Mouse (Mus musculus) megakaryocyte, embryonic 14.5 days (primary cell): Measurements from ENCODE around the gene Gm44511. TPM values are rescaled to one million over a fixed set of nuclear protein-coding genes. Genes with fewer than 3 reads are reported as not detected.
"Not testable (repeated sequence)": the region's sequence is repeated elsewhere in the genome, so short reads cannot be mapped to it uniquely, and the experiment has no call there.

Experiments
- H3K27me3 ChIP-seq: replicated peaks from 2 replicates; pipeline ENCODE3; 2012; ENCODE audit warnings: inconsistent platforms
- H3K36me3 ChIP-seq: replicated peaks from 2 replicates; pipeline ENCODE3; 2012; ENCODE audit warnings: low read length, inconsistent platforms, mixed read lengths
- H3K4me1 ChIP-seq: 2 replicates; pipeline ENCODE4 v1.6.1; 2012; ENCODE audit warnings: inconsistent platforms
- H3K4me3 ChIP-seq: replicated peaks from 2 replicates; pipeline ENCODE3; 2012; ENCODE audit warnings: moderate library complexity, mild to moderate bottlenecking, inconsistent platforms
- H3K9me3 ChIP-seq: 2 replicates; pipeline ENCODE4 v1.6.1; 2012; ENCODE audit warnings: inconsistent platforms
- FLI1 ChIP-seq: IDR thresholded peaks from 2 replicates; pipeline ENCODE4 v1.6.1; 2012; ENCODE audit warnings: low read length, inconsistent platforms, mixed read lengths
- GATA1 ChIP-seq: IDR thresholded peaks from 3 replicates; pipeline ENCODE4 v1.6.1; 2012; ENCODE audit warnings: mixed read lengths, low read length, inconsistent platforms, borderline replicate concordance
- polyA plus RNA-seq: library from polyadenylated mRNA; stranded (reverse); fragments of >175 nt; gene quantifications from 2 replicates; pipeline ENCODE4 v1.2.3, GENCODE M21; 2012; ENCODE audit warnings: low replicate concordance; ENCODE audit not compliant: insufficient read depth

Gm44511 gene
- polyA plus RNA-seq, 1 experiment: not detected

GRCm38 (mm10) chr6:128761144-128761540 is 65.0 kb downstream of the Gm44511 start:
- TF ChIP-seq FLI1 (no peak), GATA1 (no peak)
- Histone ChIP-seq H3K36me3 (no peaks in the 10 kb centered on the region), H3K4me3 (peak overlapping the region; percentile 89)

GRCm38 (mm10) chr6:128760416-128761143 is 65.5 kb downstream of the Gm44511 start:
- Histone ChIP-seq H3K4me1 (peaks cover 30% of the 10 kb centered on the region), H3K4me3 (peak overlapping the region; percentile 93)
- not testable (repeated sequence) for H3K27me3 ChIP-seq, H3K36me3 ChIP-seq, H3K9me3 ChIP-seq

More at GRCm38 (mm10) chr6:128761144-128761540, 65.0 kb downstream of the Gm44511 start:
- no peaks in the 10 kb centered on the region for H3K27me3 ChIP-seq
- H3K4me1 ChIP-seq: peaks cover 30% of the 10 kb centered on the region
- H3K9me3 ChIP-seq: no peaks in the 10 kb centered on the region

DNA sequence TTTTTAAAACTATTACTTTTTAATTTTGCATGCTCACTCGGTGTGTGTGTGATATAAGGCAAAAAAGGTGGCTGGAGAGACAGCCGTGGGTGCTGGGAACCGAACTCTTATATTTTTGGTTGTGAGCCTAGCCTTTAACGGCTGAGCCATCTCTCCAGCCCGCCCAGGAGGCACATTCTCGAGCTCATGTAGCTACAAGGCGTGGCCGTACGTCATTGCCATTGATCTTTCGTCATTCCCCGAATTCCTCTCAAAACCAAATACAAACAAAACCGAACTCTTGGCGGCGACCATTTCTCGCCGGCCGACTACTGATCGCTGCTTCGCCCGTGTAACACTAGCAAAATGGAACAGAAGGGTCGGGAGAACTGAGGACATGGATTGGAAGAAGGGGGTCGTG is 66.1 kb downstream of the Gm44511 start:
- not testable (repeated sequence) for H3K9me3 ChIP-seq, H3K27me3 ChIP-seq, H3K36me3 ChIP-seq
- Histone ChIP-seq H3K4me3 (peak overlapping the region; percentile 92), H3K4me1 (peaks cover 25% of the 10 kb centered on the region)

DNA sequence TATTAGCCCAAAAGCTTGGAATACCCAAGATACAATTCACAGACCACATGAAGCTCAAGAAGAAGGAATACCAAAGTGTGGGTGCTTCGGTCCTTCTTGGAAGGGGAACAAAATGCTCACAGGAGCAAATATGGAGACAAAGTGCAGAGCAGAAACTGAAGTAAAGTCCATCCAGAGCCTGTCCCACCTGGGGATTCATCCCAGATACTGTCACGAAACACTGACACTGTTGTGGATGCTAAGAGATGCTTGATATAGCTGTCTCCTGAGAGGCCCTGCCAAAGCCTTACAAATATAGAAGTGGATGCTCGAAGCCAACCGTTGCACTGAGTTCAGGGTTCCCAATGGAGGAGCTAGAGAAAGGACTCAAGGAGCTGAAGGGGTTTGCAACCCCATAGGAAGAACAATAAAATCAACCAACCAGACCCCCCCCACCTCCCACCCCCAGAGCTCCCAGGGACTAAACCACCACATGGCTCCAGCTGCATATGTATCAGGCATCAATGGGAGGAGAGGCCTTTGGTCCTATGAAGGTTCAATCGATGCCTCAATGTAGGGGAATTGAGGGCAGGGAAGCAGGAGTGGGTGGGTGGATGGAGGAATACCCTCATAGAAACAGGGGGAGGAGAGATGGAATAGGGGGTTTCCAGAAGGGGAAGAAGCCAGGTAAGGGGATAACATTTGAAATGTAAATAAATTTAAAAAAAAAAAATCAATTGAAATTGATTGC is 66.7 kb downstream of the Gm44511 start:
- Histone ChIP-seq H3K4me1 (peaks cover 20% of the 10 kb centered on the region), H3K27me3 (no peaks in the 10 kb centered on the region), H3K9me3 (no peaks in the 10 kb centered on the region), H3K36me3 (no peaks in the 10 kb centered on the region), H3K4me3 (peak overlapping the region; percentile 46)
- TF ChIP-seq GATA1 (no peak), FLI1 (no peak)

GRCm38 (mm10) chr6:128755402-128755763 is 70.7 kb downstream of the Gm44511 start:
- H3K27me3 ChIP-seq, H3K36me3 ChIP-seq, H3K9me3 ChIP-seq, H3K4me1 ChIP-seq, H3K4me3 ChIP-seq: not testable (repeated sequence)

- not testable (repeated sequence) for H3K4me1 ChIP-seq, H3K4me3 ChIP-seq, H3K9me3 ChIP-seq, H3K36me3 ChIP-seq, H3K27me3 ChIP-seq
Observed at GRCm38 (mm10) chr6:128754748-128755401, 71.2 kb downstream of the Gm44511 start.

GRCm38 (mm10) chr6:128754265-128754664 is 71.8 kb downstream of the Gm44511 start:
- H3K4me1 ChIP-seq, H3K36me3 ChIP-seq, H3K9me3 ChIP-seq, H3K27me3 ChIP-seq: not testable (repeated sequence)
- H3K4me3 ChIP-seq: peak overlapping the region; percentile 71

- H3K9me3 ChIP-seq, H3K4me3 ChIP-seq, H3K36me3 ChIP-seq, H3K4me1 ChIP-seq, H3K27me3 ChIP-seq: not testable (repeated sequence)
Observed at GRCm38 (mm10) chr6:128753610-128754224, 72.4 kb downstream of the Gm44511 start.

GRCm38 (mm10) chr6:128747006-128747405 is 79.1 kb downstream of the Gm44511 start:
- not testable (repeated sequence) for H3K4me3 ChIP-seq, H3K4me1 ChIP-seq, H3K9me3 ChIP-seq, H3K36me3 ChIP-seq, H3K27me3 ChIP-seq

DNA sequence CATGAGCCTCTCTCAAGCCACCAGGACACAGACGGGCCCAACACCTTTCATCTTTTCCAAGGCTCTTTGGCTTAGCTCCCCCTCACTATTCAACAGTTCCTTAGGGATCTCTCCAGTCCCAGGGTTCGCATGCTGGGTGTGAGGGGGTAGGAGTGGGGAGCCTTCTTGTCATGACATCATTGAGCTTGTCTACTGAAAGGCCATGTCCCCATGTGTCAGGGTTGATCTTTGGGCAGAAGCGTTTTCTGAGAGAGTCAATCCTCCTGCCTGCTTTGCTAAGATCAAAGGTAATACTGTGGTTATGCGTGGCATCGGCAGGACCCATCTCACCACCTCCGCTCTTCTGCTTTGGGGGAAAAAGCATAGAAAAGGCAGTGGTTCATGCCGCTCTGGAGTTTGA is 88.7 kb downstream of the Gm44511 start:
- peaks cover 14% of the 10 kb centered on the region for H3K4me1 ChIP-seq
- no peaks in the 10 kb centered on the region for H3K36me3 ChIP-seq
- TF ChIP-seq GATA1: no peak
- TF ChIP-seq FLI1: no peak
- peaks cover 8% of the 10 kb centered on the region for H3K27me3 ChIP-seq
- H3K4me3 ChIP-seq: no peak overlapping the region
- peaks cover 7% of the 10 kb centered on the region for H3K9me3 ChIP-seq

DNA sequence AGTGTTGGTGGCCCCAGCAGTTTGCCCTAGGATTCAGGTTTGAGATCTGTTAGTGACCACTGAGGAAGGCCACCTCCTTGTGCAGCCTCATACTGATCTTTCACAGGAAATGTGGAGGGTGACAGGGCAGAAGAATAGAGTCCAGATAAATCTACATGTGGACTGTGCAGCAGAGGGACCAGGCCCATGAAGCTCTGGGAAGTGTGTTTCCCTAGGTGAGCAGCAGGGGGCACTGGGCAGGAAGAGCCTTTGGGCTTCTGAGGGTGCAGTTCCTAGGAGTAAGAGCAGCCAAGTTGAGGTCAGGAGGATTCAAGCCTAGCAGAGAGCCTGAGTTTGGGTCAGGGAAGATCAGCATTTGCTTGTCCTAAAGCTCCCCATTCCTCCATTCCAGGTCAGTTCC is 90.0 kb downstream of the Gm44511 start:
- Histone ChIP-seq H3K27me3 (peaks cover 8% of the 10 kb centered on the region), H3K4me3 (no peak overlapping the region), H3K36me3 (no peaks in the 10 kb centered on the region), H3K9me3 (peaks cover 7% of the 10 kb centered on the region), H3K4me1 (peaks cover 20% of the 10 kb centered on the region)
- TF ChIP-seq GATA1: no peak
- no peak for TF ChIP-seq FLI1
